Mouse (Mus musculus) cerebellum, adult 11 months (tissue): Measurements from ENCODE around the gene Trim43b.
"Not testable (repeated sequence)": the region's sequence is repeated elsewhere in the genome, so short reads cannot be mapped to it uniquely, and the experiment has no call there.

Experiments
- DNase-seq: peaks from one replicate; pipeline ENCODE4 v3.0.0; 2022

The Trim43b gene

DNA sequence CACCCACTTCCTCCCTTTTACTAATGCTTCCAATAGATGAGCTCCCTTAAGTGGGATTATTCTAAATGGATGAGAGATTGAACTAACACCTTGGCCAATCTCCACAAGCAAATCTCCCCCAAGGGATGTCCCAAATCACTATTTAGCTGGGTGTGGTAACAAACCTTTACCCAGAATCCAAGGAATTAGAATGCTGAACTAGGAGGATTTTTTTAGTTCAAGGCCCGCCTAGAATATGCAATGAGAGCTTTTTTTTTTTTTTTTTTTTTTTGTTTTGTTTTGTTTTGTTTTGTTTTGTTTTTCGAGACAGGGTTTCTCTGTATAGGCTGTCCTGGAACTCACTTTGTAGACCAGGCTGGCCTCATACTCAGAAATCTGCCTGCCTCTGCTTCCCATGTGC, at the start of gene Trim43b:
Gene Trim43b, minus strand, starts transcription at position 101 of the 400 bp plus-strand sequence.
- not testable (repeated sequence) for DNase-seq

DNA sequence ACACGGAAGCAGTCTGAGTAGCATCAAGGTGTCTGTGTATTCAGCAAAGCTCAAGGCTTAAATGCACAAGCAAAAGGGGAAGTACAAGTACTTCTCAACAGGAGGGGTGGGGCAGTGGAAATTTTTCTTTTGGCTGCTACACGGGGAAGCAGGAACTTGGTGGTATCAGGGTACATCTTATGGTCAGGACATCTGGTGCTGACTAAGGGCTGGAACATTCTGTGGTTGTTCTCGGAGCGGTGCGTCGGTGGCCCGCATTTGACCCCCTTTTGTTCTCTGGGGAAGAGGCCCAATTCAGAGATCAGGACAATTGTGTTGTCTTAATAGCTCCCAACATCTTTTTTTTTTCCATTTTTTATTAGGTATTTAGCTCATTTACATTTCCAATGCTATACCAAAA, 11.9 kb upstream of the Trim43b start:
- not testable (repeated sequence) for DNase-seq

DNA sequence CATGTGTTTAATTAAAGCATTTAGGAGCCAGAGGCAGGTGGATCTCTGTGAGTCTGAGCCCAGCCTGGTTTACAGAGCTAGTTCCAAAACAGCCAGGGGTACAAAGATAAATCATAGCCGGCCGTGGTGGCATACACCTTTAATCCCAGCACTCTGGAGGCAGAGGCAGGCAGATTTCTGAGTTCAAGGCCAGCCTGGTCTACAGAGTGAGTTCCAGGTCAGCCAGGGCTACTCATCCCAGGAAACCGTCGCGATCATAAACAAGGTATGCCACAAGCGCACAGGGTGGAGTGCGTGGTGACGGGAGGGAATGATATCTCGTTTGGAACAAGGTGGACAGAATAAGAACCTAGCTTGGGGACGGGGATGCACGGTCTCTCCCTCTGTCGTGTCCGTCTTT, 5.9 kb downstream of the Trim43b start:
- DNase-seq, result not testable (repeated sequence)

DNA sequence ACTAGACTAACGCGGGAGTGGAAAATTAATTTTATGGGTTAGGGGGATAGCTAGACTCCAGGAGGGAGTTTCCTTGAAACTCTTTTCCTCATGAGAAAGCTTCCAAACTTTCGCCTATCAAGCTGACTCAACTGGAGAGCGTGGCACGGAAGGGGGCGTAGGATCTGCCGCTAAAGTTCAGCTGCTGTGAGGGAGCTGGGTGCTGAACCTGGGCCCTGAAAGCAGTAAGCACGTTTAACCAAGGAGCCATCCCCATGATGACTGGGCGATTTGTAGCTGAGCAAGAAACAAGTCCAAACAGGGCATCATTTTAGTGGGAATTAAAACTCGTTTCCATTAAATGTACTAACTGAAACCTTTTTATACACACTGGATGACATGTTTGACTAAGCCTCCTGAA, 13.0 kb downstream of the Trim43b start:
- DNase-seq, result not testable (repeated sequence)

DNA sequence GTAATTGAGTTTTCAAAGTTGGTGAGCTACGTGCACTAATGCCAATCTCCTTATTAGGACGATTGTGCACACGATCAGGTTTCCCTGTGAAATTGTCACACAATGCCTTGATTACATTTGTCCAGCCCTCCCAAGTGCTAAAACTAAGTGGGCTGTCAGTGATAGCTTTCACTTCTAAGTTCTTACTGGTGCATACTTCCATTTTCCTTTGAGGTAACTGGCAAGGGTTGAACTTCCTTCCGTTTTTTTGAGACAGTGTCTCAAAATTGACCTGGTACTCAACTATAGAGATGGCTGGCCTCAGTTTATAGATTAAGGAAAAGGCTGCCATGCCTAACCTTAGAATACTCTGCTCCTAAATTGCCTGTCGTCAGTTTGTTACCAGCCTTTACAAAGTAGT, 16.1 kb downstream of the Trim43b start:
- DNase-seq, result not testable (repeated sequence)

DNA sequence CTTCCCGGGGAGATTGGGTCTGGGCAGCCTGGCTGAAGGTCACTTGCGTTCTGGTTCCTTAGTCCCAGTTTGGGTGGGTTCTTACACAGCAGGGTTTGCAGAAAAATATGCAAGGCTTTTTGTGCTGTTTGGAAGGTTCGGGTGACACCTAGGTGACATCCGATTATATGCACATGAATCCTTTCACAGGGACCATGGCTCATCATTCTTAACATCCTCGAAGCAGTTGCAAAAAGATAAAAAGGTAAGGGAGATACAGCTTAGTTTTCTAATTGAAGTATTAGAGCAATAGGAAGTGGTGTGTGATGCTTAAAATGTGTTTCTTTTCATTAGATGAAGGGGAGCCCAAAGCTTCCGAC, 25.5 kb downstream of the Trim43b start:
- not testable (repeated sequence) for DNase-seq

DNA sequence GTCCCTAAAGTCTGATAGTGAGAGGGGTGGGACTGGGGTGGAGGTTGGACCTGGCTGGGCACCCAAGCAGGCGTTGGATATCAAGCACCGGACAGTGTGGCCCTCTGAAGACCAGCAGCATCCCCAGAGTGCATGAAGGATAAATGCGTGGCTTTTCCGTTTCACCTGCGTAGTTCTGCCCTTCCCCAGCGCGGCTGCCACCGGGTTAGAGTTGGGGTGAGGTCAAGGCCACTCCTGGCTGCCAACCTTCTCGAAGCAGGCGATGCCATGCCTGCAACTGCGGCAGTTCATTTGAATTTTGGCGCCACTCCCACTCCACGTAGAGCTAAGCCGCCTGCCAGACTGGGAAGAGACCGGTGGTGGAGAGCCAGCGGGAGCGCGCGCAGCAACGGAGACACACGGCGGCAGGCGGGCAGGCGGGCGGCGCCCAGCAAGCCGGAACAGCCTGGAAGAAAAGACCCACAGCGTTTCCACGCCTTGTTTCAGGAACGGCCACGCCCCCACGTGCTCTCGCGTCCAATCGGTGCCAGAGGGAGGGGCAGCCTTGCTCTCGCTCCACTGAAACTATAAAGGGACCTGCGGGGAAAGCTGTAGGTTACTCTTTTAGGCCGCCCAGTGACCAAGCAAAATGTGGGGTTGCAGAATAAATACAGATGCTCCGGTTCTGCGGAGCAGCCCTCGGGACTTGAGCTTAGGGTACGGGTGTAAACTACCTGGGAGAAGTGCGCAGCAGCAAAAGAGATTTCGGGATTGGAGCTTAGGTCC, 26.1 kb downstream of the Trim43b start:
- peak; percentile 72 for DNase-seq
